Mouse (Mus musculus): Measurements from ENCODE around the gene Acp6.

Gene Acp6

DNA sequence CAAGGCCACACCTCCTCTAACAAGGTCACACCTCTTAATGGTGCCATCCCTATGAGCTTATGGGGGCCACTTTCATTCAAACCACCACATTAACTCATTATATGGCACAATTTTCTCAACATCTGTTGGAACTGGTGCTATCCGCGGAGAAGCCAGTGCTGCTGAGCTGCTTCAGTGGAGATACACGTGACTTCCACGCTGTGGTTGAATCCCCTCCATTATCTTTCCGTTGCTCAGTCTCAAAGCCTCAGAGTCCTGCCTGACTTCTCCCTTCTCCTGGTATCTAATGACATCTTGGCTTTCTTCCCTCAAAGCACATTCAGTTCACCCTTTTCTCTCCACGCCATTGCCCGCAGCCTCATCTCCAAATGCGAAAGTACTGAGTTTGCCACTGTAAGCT, 38.0 kb downstream of the Acp6 start:
- no peak for DNase-seq

DNA sequence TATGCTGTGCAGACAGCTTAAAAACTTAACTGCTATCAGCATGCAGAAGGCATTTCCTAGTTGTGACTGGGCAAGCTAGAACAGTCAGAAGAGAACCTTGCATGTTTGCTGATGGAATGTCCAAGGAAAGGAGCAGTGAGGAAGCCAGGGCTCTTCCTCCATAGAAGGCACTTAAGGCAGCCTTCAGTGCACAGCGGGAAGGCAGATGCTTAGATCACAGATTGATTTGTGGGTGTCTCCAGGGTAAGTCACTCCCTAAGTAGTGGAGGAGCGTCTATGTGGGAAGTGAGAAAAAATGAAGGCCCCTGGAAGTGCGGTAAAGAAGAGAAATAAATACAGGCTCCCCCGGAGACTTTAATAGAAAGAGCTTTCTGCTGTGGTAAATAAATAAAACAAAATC, 40.7 kb downstream of the Acp6 start:
- DNase-seq: no peak

DNA sequence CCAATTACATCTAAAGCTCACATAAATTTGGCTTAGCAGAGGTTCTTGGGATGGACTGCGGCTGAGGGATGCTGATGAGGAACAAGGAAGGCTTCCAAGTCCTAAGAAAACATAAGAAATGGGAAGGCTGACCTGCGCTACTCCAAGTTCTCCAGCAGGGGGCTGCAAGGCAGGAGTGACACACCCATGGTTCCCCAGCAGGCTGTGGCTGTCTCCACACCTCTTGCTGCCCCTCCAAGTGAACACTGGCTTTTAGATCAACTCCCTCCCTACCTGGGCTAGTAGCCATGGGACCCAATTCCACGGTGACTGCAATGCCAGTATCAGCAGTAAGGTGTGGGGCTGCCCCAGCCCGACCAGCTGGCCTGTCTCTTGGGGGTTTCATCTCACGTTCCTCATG, 43.4 kb downstream of the Acp6 start:
- peak; percentile 80 for DNase-seq

DNA sequence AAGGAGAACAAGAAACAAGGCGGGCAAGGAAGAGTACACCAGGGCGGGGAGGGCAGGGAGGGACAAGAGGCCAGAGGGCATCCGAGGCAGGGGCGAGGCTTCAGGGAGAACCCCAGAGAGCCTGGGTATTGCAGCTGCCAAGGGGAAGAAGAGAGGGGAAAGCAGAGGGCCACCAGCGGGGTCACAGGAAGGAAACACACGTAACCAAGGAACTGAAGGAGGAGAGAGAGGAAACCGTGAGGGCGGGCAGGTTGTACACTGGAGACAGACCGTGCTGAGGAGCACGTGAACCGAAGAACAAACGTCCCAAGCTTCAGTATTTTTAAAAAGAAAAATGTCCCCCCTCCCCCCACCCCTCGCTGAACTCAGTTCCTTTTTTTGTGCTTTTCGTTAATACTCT, 45.3 kb downstream of the Acp6 start:
- peak; percentile 21 for DNase-seq

DNA sequence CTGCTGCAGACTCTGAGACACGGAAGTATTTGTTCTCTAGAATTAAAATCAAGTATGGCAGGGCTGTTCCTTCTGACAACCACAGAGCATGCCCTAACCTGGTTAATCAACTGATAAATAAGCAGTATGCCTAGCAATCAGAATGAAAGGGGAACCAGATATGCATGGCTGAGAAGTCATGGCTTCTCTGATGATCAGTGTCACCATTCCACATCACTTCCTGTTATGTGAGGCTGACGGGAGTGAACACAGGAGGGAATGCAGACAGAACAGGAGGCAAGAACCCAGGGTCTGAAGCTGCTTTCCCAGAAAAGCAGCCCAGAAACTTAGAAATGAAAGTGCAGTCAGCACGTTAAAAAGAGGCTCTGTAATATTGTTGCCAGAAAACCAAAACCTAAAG, 47.9 kb downstream of the Acp6 start:
- no peak for DNase-seq

DNA sequence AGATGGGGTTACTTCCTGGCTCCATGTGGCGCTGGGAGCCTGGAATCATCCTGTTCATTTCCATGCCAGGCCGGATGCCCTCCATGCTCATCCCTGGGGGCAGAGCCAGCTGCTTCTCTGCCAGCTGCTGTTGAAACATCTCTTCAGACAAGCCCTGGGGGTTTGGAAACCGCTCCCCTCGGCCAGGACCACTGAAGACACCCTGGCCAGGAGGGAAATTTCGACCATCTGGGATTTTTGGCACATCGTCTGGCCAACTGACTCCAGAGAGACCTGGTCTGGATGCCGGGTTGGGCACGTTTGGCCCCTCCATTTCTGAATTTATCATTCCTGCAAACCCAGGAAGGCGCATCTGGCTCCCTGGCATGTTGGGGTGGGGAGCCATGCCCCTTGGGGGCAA, 50.8 kb downstream of the Acp6 start:
- DNase-seq: no peak

DNA sequence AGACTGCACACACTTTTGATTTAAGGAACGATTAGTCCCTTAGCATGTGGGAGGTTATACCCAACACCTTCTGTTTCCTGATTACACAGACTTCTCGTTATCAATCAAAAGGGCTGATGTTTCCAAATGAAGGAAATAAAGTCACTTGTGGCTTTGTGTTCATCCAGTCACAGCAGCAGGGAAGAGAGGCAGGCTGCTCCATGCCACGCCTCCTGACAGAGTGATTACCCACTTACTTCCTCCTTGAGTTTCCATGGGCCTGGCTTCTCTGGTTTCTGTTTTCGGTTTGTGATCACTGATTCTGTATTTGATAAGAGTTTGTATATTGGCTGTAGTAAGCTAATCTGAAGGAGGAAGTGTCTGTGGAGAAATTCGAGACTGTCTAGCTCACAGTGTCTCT, 52.6 kb downstream of the Acp6 start:
- DNase-seq: peak; percentile 71

DNA sequence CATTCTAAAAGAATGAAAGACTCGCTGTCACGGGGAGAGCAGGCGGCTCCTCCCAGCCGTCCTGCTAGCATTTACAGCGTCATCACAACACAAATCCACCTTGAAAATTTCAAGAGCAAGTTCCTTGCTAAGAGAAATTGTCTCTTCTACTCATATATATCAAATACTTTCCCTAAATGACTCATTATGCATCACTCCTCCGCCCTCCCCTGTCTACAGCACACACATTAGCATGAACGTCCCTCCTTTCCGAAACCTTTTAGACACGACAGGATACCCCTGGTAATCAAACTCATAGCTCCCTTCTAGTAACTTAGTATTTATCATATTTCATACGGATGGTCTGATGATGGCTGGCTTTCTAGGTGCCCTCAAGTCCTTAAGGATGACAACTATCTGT, 55.3 kb downstream of the Acp6 start:
- DNase-seq: no peak

DNA sequence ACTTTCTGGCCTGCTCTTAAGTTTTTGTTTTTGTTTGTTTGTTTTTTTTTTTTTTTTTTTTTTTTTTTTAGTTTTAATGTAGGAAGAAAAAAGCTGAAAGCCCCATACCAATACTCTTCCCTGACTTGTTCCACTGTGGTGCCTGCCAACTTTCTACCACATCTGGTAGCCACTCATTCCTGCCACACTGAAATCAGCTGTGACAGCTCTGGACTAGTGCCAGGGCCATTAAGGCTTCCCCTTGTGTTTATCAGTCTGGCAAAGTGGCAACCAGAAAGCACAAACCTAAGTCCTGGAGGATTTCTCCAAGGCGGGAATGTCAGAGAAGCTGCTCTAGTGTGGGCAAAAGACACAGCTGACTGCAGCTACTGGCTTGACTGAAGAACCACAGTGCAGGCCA, 55.9 kb downstream of the Acp6 start:
- peak; percentile 53 for DNase-seq

DNA sequence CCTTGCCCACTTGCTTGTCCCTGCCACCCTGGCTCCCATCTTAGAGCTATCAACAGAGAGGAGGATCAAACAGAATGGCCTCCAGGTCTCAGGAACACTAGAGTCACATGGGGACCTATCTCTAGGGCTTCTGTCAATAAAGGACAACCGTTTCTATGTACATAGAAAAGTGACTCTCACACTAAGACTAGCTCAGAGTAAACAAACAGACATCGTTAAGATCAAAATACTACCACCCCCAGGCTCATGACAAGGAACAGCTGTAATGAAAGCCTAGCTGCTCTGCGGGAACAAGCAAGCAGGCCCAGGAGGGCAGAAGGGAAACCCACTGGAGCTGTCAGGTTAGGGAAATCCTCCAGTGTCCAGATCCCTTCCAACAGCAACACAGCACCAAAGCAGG, 56.9 kb downstream of the Acp6 start:
- DNase-seq: no peak

DNA sequence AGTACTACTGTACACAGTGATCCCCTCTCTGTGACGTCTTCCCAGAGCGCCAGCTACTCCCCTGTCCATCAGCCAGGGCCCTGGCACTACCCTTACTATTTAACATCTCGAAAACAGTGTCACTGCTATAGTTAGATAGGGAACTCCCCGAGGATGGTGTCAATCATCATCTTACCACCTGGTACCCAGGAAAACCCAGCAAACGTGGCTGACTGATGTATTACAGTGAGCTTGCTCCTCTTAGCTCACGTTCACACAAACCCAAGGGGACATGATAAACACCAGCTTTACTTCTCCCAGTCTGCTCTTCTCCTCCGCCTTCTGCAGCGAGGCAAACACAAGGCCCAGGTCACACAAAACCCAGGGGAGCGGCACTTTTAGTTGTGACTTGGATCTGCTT, 64.7 kb downstream of the Acp6 start:
- no peak for DNase-seq

DNA sequence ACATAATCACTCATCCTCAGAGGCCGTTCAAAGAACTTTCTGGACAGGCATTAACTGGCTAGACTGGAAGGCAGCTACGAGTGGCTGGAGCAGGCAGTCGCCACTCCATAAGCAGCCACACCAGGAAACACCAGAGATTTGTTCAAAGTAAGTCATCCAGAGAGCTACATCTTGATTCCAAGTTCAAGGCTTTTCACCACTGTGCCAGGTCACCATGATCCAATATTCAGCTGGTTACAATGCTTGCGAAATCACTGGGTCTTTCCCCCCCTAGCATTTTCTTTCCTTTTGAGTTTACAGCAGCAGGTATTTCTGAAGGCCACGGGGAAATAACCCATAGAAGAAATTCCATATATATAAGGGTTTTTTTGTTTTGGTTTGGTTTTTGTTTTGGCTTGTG, 66.7 kb downstream of the Acp6 start:
- DNase-seq: no peak

DNA sequence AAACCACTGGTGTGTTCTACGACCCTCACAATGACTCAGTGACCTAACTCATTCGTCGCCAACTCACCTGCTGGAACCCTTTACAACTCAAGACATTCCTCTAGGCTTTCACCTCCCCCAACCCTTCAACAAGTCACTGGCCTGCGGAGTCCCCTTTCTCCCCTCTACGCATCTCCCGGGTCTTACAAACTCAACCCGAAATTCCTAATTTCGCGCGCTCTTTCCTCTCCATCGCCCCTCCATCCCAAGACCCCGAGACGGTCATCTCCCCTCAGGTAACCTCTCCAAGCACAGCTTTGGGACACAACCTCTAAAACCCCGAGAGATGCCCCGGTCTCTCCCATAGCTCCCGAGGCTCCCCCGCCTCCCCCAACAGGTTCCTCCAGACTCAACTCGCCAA, 68.1 kb downstream of the Acp6 start:
- no peak for DNase-seq
